Mouse (Mus musculus) midbrain, postnatal 0 days (tissue): Measurements from ENCODE around the gene Rem1. TPM values are rescaled to one million over a fixed set of nuclear protein-coding genes. Genes with fewer than 3 reads are reported as not detected.

Source experiments
- ATAC-seq: fragments of 200-750 bp; cut with Nextera tagmentation; 2 replicates; pipeline ENCODE4 v1.8.0; 2017; ENCODE audit warnings: moderate number of reproducible peaks, mild to moderate bottlenecking, moderate TSS enrichment, moderate library complexity; ENCODE audit not compliant: low FRiP score
- DNase-seq: peaks from one replicate; pipeline ENCODE4 v3.0.0-alpha.2; 2015; ENCODE audit warnings: low spot score
- H3K27ac ChIP-seq: fragments of 300-500 bp; sonication (generic); 2 replicates; pipeline ENCODE4 v1.5.1; 2014; ENCODE audit warnings: low read depth, mild to moderate bottlenecking, low read length, mixed read lengths
- H3K27me3 ChIP-seq: fragments of 300-500 bp; sonication (generic); 2 replicates; pipeline ENCODE4 v1.6.1; 2014; ENCODE audit warnings: low read length, control low read depth, mixed read lengths; ENCODE audit not compliant: insufficient read depth
- H3K36me3 ChIP-seq: fragments of 300-500 bp; sonication (generic); 2 replicates; pipeline ENCODE4 v1.6.1; 2014; ENCODE audit warnings: low read length, control low read depth, mixed read lengths; ENCODE audit not compliant: insufficient read depth
- H3K4me1 ChIP-seq: fragments of 300-500 bp; sonication (generic); 2 replicates; pipeline ENCODE4 v1.6.1; 2014; ENCODE audit warnings: mild to moderate bottlenecking, control low read depth, antibody characterized with exemption, low read length, mixed read lengths; ENCODE audit not compliant: insufficient read depth
- H3K4me2 ChIP-seq: fragments of 300-500 bp; sonication (generic); 2 replicates; pipeline ENCODE4 v1.6.1; 2014; ENCODE audit warnings: low read depth, mild to moderate bottlenecking, low read length, mixed read lengths; ENCODE audit not compliant: poor library complexity, severe bottlenecking
- H3K4me3 ChIP-seq: fragments of 300-500 bp; sonication (generic); 2 replicates; pipeline ENCODE4 v1.5.1; 2014; ENCODE audit warnings: low read depth, mild to moderate bottlenecking, low read length, moderate library complexity
- H3K9ac ChIP-seq: fragments of 300-500 bp; sonication (generic); replicated peaks from 2 replicates; pipeline ENCODE4 v1.6.1; 2014; ENCODE audit warnings: mild to moderate bottlenecking, low read length, moderate library complexity, mixed read lengths; ENCODE audit not compliant: poor library complexity, severe bottlenecking
- H3K9me3 ChIP-seq: fragments of 300-500 bp; sonication (generic); 2 replicates; pipeline ENCODE4 v1.6.1; 2016; ENCODE audit warnings: low read length, control low read depth
- CTCF ChIP-seq: IDR thresholded peaks from 2 replicates; pipeline ENCODE4 v1.5.1; 2016; ENCODE audit warnings: antibody characterized with exemption, mild to moderate bottlenecking
- WGBS: fragments of 180-500 bp; shearing (Covaris S2); extraction: QIAGEN DNeasy Blood & Tissue Kit; methylation state at CpG from one replicate; pipeline ENCODE4 v1.1.7; 2014; 5-methylcytosine and 5-hydroxymethylcytosine counted together
- polyA plus RNA-seq: library from polyadenylated mRNA; unstranded; fragments of >200 nt; fragmentation: Nextera tagmentation; extraction: Ambion mirVana; gene quantifications from 2 replicates; pipeline ENCODE4 v1.2.1, GENCODE M21; 2015
- total RNA-seq: library from RNA; depleted of rRNA; stranded (reverse); fragments of >200 nt; gene quantifications from 2 replicates; pipeline ENCODE4 v1.2.3, GENCODE M21; 2014; rRNA removed

Gene Rem1
- total RNA-seq (0.16 and 0.33 TPM in 2 replicates), polyA plus RNA-seq (0.49 and 0.94 TPM in 2 replicates)

GRCm38 (mm10) chr2:152626774-152627591, at the start of gene Rem1:
Gene Rem1, plus strand, starts transcription at chr2:152626951.
- ATAC-seq, result no peak
- no peak for DNase-seq
- WGBS, result 2% methylated on average over 59 of the region's 59 CpGs

GRCm38 (mm10) chr2:152580107-152580506, 46.6 kb upstream of the Rem1 start, which contains the start of gene Defb19:
Gene Defb19, minus strand, starts transcription at chr2:152580312.
- Histone ChIP-seq H3K27me3 (no peaks in the 10 kb centered on the region), H3K9ac (no peak within 1 kb of the TSS), H3K4me3 (no peak within 1 kb of the TSS), H3K4me2 (no peak within 1 kb of the TSS), H3K36me3 (no peaks in the 10 kb centered on the region), H3K9me3 (no peaks in the 10 kb centered on the region), H3K27ac (no peak within 1 kb of the TSS), H3K4me1 (no peaks in the 10 kb centered on the region)
- WGBS, result 74% methylated on average over 7 of the region's 7 CpGs
- ATAC-seq (no peak), DNase-seq (no peak)
- TF ChIP-seq CTCF, result no peak

More at GRCm38 (mm10) chr2:152626774-152627591, at the start of gene Rem1:
- Histone ChIP-seq H3K9me3 (no peaks in the 10 kb centered on the region), H3K4me2 (peak within 1 kb of the TSS; percentile 62), H3K36me3 (no peaks in the 10 kb centered on the region), H3K27ac (no peak within 1 kb of the TSS), H3K9ac (no peak within 1 kb of the TSS), H3K4me1 (no peaks in the 10 kb centered on the region), H3K4me3 (peak within 1 kb of the TSS; percentile 32), H3K27me3 (peaks cover 18% of the 10 kb centered on the region)
- TF ChIP-seq CTCF, result no peak

- no peak overlapping the region for H3K27ac ChIP-seq
- WGBS, result 90% methylated on average over 11 of the region's 11 CpGs
- no peaks in the 10 kb centered on the region for H3K27me3 ChIP-seq
- no peaks in the 10 kb centered on the region for H3K4me1 ChIP-seq
- H3K4me2 ChIP-seq, result no peak overlapping the region
- no peaks in the 10 kb centered on the region for H3K36me3 ChIP-seq
- no peak for ATAC-seq
- no peak overlapping the region for H3K4me3 ChIP-seq
- DNase-seq, result no peak
- H3K9me3 ChIP-seq, result no peaks in the 10 kb centered on the region
- H3K9ac ChIP-seq, result no peak overlapping the region
- TF ChIP-seq CTCF, result no peak
These were observed 46.1 kb upstream of the Rem1 start for GRCm38 (mm10) chr2:152580612-152581011.

- DNase-seq, result no peak
- Histone ChIP-seq H3K4me3 (no peak overlapping the region), H3K36me3 (no peaks in the 10 kb centered on the region), H3K4me1 (no peaks in the 10 kb centered on the region), H3K27ac (no peak overlapping the region), H3K9me3 (no peaks in the 10 kb centered on the region), H3K27me3 (no peaks in the 10 kb centered on the region), H3K9ac (no peak overlapping the region), H3K4me2 (no peak overlapping the region)
- no peak for ATAC-seq
- 72% methylated on average over 4 of the region's 4 CpGs for WGBS
- TF ChIP-seq CTCF, result peak; percentile 44
These were observed 39.7 kb upstream of the Rem1 start for GRCm38 (mm10) chr2:152586926-152587560.

- no peaks in the 10 kb centered on the region for H3K9me3 ChIP-seq
- no peaks in the 10 kb centered on the region for H3K36me3 ChIP-seq
- H3K4me1 ChIP-seq, result no peaks in the 10 kb centered on the region
- ATAC-seq (no peak), DNase-seq (no peak)
- H3K4me2 ChIP-seq, result no peak overlapping the region
- no peaks in the 10 kb centered on the region for H3K27me3 ChIP-seq
- H3K4me3 ChIP-seq, result no peak overlapping the region
- 40% methylated on average over 2 of the region's 2 CpGs for WGBS
- H3K27ac ChIP-seq, result no peak overlapping the region
- no peak overlapping the region for H3K9ac ChIP-seq
- TF ChIP-seq CTCF, result no peak
These were observed 38.3 kb upstream of the Rem1 start for GRCm38 (mm10) chr2:152588450-152588849.

- 49% methylated on average over 6 of the region's 6 CpGs for WGBS
- Histone ChIP-seq H3K4me1 (no peaks in the 10 kb centered on the region), H3K36me3 (no peaks in the 10 kb centered on the region), H3K4me2 (no peak overlapping the region), H3K27me3 (no peaks in the 10 kb centered on the region), H3K9me3 (no peaks in the 10 kb centered on the region), H3K4me3 (no peak overlapping the region), H3K27ac (no peak overlapping the region), H3K9ac (no peak overlapping the region)
- TF ChIP-seq CTCF, result no peak
- ATAC-seq, result no peak
- DNase-seq, result no peak
These were observed 37.7 kb upstream of the Rem1 start for GRCm38 (mm10) chr2:152589021-152589420.
